9 mouse cellular contexts compared by ENCODE assay signal in genomic region chr7:117428690-117429224, GRCm38 (mm10). TPM values are rescaled to one million over a fixed set of nuclear protein-coding genes. Genes with fewer than 3 reads are reported as not detected.
DNase-seq lines count a peak whose midpoint lies in the region; ATAC-seq and TF ChIP-seq lines count a peak whose summit lies in the region.
"Had no signal": no experiment of that assay in that cellular context is flagged by ENCODE, and none has a peak within 500 bp of the region (broad histone marks: within the 10 kb centered on the region; RNA-seq: fewer than 3 reads in every experiment).

No protein-coding gene starts in this region.

- H3K9ac ChIP-seq in kidney, postnatal 0 days (ENCODE audit: low read depth, low read length), result no peak overlapping the region

- WGBS in kidney, postnatal 0 days, result 45% methylated on average over 8 of the region's 8 CpGs
- 51% methylated on average over 8 of the region's 8 CpGs for WGBS in midbrain, embryonic 10.5 days

- H3K4me2 ChIP-seq in kidney, postnatal 0 days (ENCODE audit: low read length), result no peak overlapping the region

- 0 out of 2 replicates have a peak, but pooled peaks cover under 1% of the 10 kb centered on the region for H3K4me1 ChIP-seq in kidney, postnatal 0 days (replicated peaks; ENCODE audit: insufficient read depth, low read length)
- peaks cover 27% of the 10 kb centered on the region for H3K4me1 ChIP-seq in midbrain, embryonic 10.5 days

- no peaks in the 10 kb centered on the region for H3K9me3 ChIP-seq in kidney, postnatal 0 days (replicated peaks; ENCODE audit: low read length)
- H3K9me3 ChIP-seq in midbrain, embryonic 10.5 days (replicated peaks), result no peaks in the 10 kb centered on the region

- H3K27ac ChIP-seq in kidney, postnatal 0 days, result no peak overlapping the region
- peak overlapping the region; percentile 63 for H3K27ac ChIP-seq in midbrain, embryonic 10.5 days (replicated peaks)

- no peak overlapping the region for H3K4me3 ChIP-seq in kidney, postnatal 0 days (replicated peaks; ENCODE audit: low read depth, low read length)
- no peak overlapping the region for H3K4me3 ChIP-seq in midbrain, embryonic 10.5 days

- H3K27me3 ChIP-seq in kidney, postnatal 0 days (ENCODE audit: insufficient read depth, low read length), result no peaks in the 10 kb centered on the region
- no peaks in the 10 kb centered on the region for H3K27me3 ChIP-seq in midbrain, embryonic 10.5 days (ENCODE audit: low read depth, poor library complexity, severe bottlenecking)
- H3K27me3 ChIP-seq: Patski had no signal

- no peak for TF ChIP-seq CTCF in kidney, postnatal 0 days (IDR thresholded peaks at IDR 0.05; ENCODE audit: low read depth)

- H3K36me3 ChIP-seq in kidney, postnatal 0 days (ENCODE audit: insufficient read depth, low read length), result no peaks in the 10 kb centered on the region
- no peaks in the 10 kb centered on the region for H3K36me3 ChIP-seq in midbrain, embryonic 10.5 days

- ATAC-seq in kidney, postnatal 0 days (replicated peaks; ENCODE audit: low FRiP score, low read depth), result peak; percentile 47
- ATAC-seq: Patski had no signal

- peak; percentile 57 for DNase-seq in kidney, postnatal 0 days (ENCODE audit: low spot score)
- DNase-seq in kidney, adult 9 months, result no peak
- DNase-seq in embryo, embryonic 10.5 days (ENCODE audit: low spot score), result peak; percentile 68
- DNase-seq in heart, postnatal 4 days, result peak; percentile 37
- DNase-seq in midbrain, embryonic 10.5 days (ENCODE audit: low spot score), result peak; percentile 53
- peak; percentile 49 for DNase-seq in thymus, postnatal 14 days
- no peak for DNase-seq in cerebellum, adult 11-12 months
- DNase-seq in yolk sac, embryonic 10.5 days (ENCODE audit: low spot score), result no peak

RNA-seq across cellular contexts. Expression of gene Xylt1, which starts 48.0 kb away (rescaled TPM):
- 1.6 and 1.7 TPM in 2 replicates for polyA plus RNA-seq in kidney, postnatal 0 days (2015; fragmentation: Nextera tagmentation; extraction: Ambion mirVana)
- total RNA-seq in heart, postnatal 4 days (2021), result 1 to 10 TPM; 6.5 to 6.9 TPM
- 0.91 and 1.0 TPM in 2 replicates for polyA plus RNA-seq in midbrain, embryonic 10.5 days (2016; fragmentation: Nextera tagmentation; extraction: Ambion mirVana)

Comparison
In these comparisons a context has a peak if more than half of its experiments do, and no peak if none do; other contexts are left out.
1. DNase-seq: peak in kidney, postnatal 0 days (single experiment), embryo, embryonic 10.5 days (single experiment), heart, postnatal 4 days (single experiment), midbrain, embryonic 10.5 days (single experiment) and thymus, postnatal 14 days (single experiment); none in kidney, adult 9 months (single experiment), cerebellum, adult 11-12 months (single experiment) and yolk sac, embryonic 10.5 days (single experiment).